Mouse (Mus musculus) CH12.LX (cell line): ENCODE measurements at regions not wholly inside any gene's neighbourhood (a gene's known extent, or its start where the extent isn't known, plus 50 kb on each side); places are given as distances from the start of the nearest gene placed in this dataset.

Source experiments
- DNase-seq: peaks from one replicate; pipeline ENCODE4 v3.0.0-alpha.2; 2013; ENCODE audit errors: extremely low read depth
- H3K27ac ChIP-seq: 2 replicates; pipeline ENCODE4 v1.5.1; 2012; ENCODE audit warnings: low read depth, mild to moderate bottlenecking, control low read depth, moderate library complexity; ENCODE audit not compliant: insufficient read depth
- H3K27me3 ChIP-seq: replicated peaks from 2 replicates; pipeline ENCODE3; 2012; ENCODE audit warnings: inconsistent platforms
- H3K36me3 ChIP-seq, 2 experiments: replicated peaks in 1 of 2; 2 replicates each; pipeline versions ENCODE3 to v1.6.1; 2012; ENCODE audit warnings: inconsistent platforms in 1 of 2, low read length in 1 of 2, mild to moderate bottlenecking in 1 of 2, mixed read lengths in 1 of 2, moderate library complexity in 1 of 2; ENCODE audit not compliant: control insufficient read depth in 1 of 2, insufficient read depth in 1 of 2
- H3K4me1 ChIP-seq, 2 experiments: 2 replicates each; pipeline ENCODE4 v1.6.1; 2012; ENCODE audit warnings: inconsistent platforms in 1 of 2, moderate library complexity in 1 of 2; ENCODE audit not compliant: insufficient read depth in 2 of 2, control insufficient read depth in 1 of 2
- H3K4me2 ChIP-seq: 2 replicates; pipeline ENCODE4 v1.6.1; 2012; ENCODE audit warnings: low read depth, mild to moderate bottlenecking, control low read depth; ENCODE audit not compliant: poor library complexity, insufficient read depth, severe bottlenecking
- H3K4me3 ChIP-seq, 3 experiments: fragments of 150-350 bp in 1 of 3; sonication (generic) in 1 of 3; replicated peaks in 1 of 3; 2 replicates each; pipeline versions ENCODE3 to v1.5.1; 2011 to 2012; ENCODE audit warnings: low read depth in 2 of 3, low read length in 2 of 3, mild to moderate bottlenecking in 2 of 3, moderate library complexity in 2 of 3, control low read depth in 1 of 3, improper control_type of control experiment in 1 of 3, inconsistent platforms in 1 of 3, mixed read lengths in 1 of 3; ENCODE audit not compliant: poor library complexity in 1 of 3
- H3K79me2 ChIP-seq: replicated peaks from 2 replicates; pipeline ENCODE4 v1.6.1; 2012; ENCODE audit warnings: mild to moderate bottlenecking, moderate library complexity; ENCODE audit not compliant: control insufficient read depth, poor library complexity, insufficient read depth, severe bottlenecking; ENCODE audit errors: extremely low read depth
- H3K9ac ChIP-seq: 2 replicates; pipeline ENCODE4 v1.6.1; 2012; ENCODE audit warnings: low read depth, mild to moderate bottlenecking, control low read depth, moderate library complexity; ENCODE audit not compliant: insufficient read depth
- H3K9me3 ChIP-seq: replicated peaks from 2 replicates; pipeline ENCODE3; 2012; ENCODE audit warnings: low read length, inconsistent platforms, mixed read lengths
- CHD2 ChIP-seq: IDR thresholded peaks from 2 replicates; pipeline ENCODE4 v1.6.1; 2011; ENCODE audit warnings: low read length, improper control_type of control experiment
- EP300 ChIP-seq: IDR thresholded peaks from 2 replicates; pipeline ENCODE4 v1.6.1; 2011; ENCODE audit warnings: low read length, improper control_type of control experiment
- ETS1 ChIP-seq: conservative IDR thresholded peaks from 2 replicates; pipeline ENCODE4 v1.6.1; 2012; ENCODE audit warnings: low read depth, mild to moderate bottlenecking, inconsistent platforms, low read length, improper control_type of control experiment, moderate library complexity
- GABPA ChIP-seq: IDR thresholded peaks from 2 replicates; pipeline ENCODE4 v1.6.1; 2012; ENCODE audit warnings: low read depth, low read length, improper control_type of control experiment, inconsistent platforms; ENCODE audit not compliant: insufficient replicate concordance
- HCFC1 ChIP-seq: IDR thresholded peaks from 2 replicates; pipeline ENCODE4 v1.6.1; 2012; ENCODE audit warnings: low read depth, mild to moderate bottlenecking, inconsistent platforms, low read length, improper control_type of control experiment
- JUN ChIP-seq: IDR thresholded peaks from 2 replicates; pipeline ENCODE4 v1.6.1; 2011; ENCODE audit warnings: low read depth, mild to moderate bottlenecking, low read length, improper control_type of control experiment, moderate library complexity; ENCODE audit not compliant: insufficient read depth
- JUND ChIP-seq: conservative IDR thresholded peaks from 2 replicates; pipeline ENCODE4 v1.6.1; 2011; ENCODE audit warnings: low read depth, low read length, improper control_type of control experiment
- MYC ChIP-seq: IDR thresholded peaks from 2 replicates; pipeline ENCODE4 v1.6.1; 2011; ENCODE audit warnings: low read depth, mild to moderate bottlenecking, improper control_type of control experiment, low read length
- NELFE ChIP-seq: IDR thresholded peaks from 2 replicates; pipeline ENCODE4 v1.6.1; 2011; ENCODE audit warnings: low read depth, low read length, improper control_type of control experiment
- NRF1 ChIP-seq: IDR thresholded peaks from 2 replicates; pipeline ENCODE4 v1.6.1; 2014; ENCODE audit warnings: low read depth, mild to moderate bottlenecking, inconsistent platforms, low read length, improper control_type of control experiment, moderate library complexity
- PAX5 ChIP-seq: IDR thresholded peaks from 2 replicates; pipeline ENCODE4 v1.6.1; 2012; ENCODE audit warnings: low read length, inconsistent platforms, mixed read lengths
- POLR2AphosphoS2 ChIP-seq: IDR thresholded peaks from 2 replicates; pipeline ENCODE4 v1.6.1; 2011; ENCODE audit warnings: low read depth, low read length, improper control_type of control experiment
- RAD21 ChIP-seq: IDR thresholded peaks from 2 replicates; pipeline ENCODE4 v1.6.1; 2011; ENCODE audit warnings: low read depth, mild to moderate bottlenecking, low read length, improper control_type of control experiment, moderate library complexity
- USF1 ChIP-seq: IDR thresholded peaks from 2 replicates; pipeline ENCODE4 v1.6.1; 2014; ENCODE audit warnings: low read depth, mild to moderate bottlenecking, inconsistent platforms, low read length, improper control_type of control experiment
- ZC3H11A ChIP-seq: IDR thresholded peaks from 2 replicates; pipeline ENCODE4 v1.6.1; 2012; ENCODE audit warnings: low read depth, mild to moderate bottlenecking, inconsistent platforms, low read length, improper control_type of control experiment
- ZMIZ1 ChIP-seq: IDR thresholded peaks from 2 replicates; pipeline ENCODE4 v1.6.1; 2012; ENCODE audit warnings: low read depth, mild to moderate bottlenecking, inconsistent platforms, low read length, improper control_type of control experiment
- ZNF384 ChIP-seq: IDR thresholded peaks from 2 replicates; pipeline ENCODE4 v1.6.1; 2012; ENCODE audit warnings: low read depth, low read length, improper control_type of control experiment, inconsistent platforms
- dilution Hi-C: fragments of 300-500 bp; cut with MboI; formaldehyde crosslinking; loops from 2 replicates; pipeline ENCODE4 v1.14.3; 2020; ENCODE audit warnings: low sequenced_read_pairs; ENCODE audit not compliant: extremely low pct_unique_long_range_greater_than_20kb, extremely low pct_ligation_motif_present
- in situ Hi-C: fragments of 300-500 bp; cut with MboI; formaldehyde crosslinking; loops from 3 replicates; pipeline ENCODE4 v1.14.3; 2019; ENCODE audit warnings: low sequenced_read_pairs, low pct_ligation_motif_present, low pct_unique_long_range_greater_than_20kb, mixed read lengths

GRCm38 (mm10) chr12:33591031-33591430 lies 161.6 kb downstream of the Twistnb start:
- in situ Hi-C loops = no loop called here
- Histone ChIP-seq H3K27me3 (no peaks in the 10 kb centered on the region), H3K27ac (no peak overlapping the region), H3K4me2 (no peak overlapping the region), H3K36me3 (no peaks in the 10 kb centered on the region), H3K9me3 (no peaks in the 10 kb centered on the region), H3K4me3 (no peak overlapping the region), H3K4me1 (no peaks in the 10 kb centered on the region), H3K9ac (no peak overlapping the region), H3K79me2 (no peaks in the 10 kb centered on the region)
- no peak for TF ChIP-seq ZMIZ1
- TF ChIP-seq NRF1 = no peak
- no peak for TF ChIP-seq JUND
- no peak for TF ChIP-seq ZC3H11A
- no peak for TF ChIP-seq MYC
- dilution Hi-C loops = no loop called here
- no peak for DNase-seq

GRCm38 (mm10) chr12:33592431-33592911 lies 163.0 kb downstream of the Twistnb start:
- Histone ChIP-seq H3K27me3 (no peaks in the 10 kb centered on the region), H3K9ac (no peak overlapping the region), H3K4me1 (no peaks in the 10 kb centered on the region), H3K79me2 (no peaks in the 10 kb centered on the region), H3K36me3 (no peaks in the 10 kb centered on the region), H3K9me3 (no peaks in the 10 kb centered on the region), H3K4me2 (no peak overlapping the region), H3K27ac (no peak overlapping the region), H3K4me3 (no peak overlapping the region)
- DNase-seq = no peak
- in situ Hi-C loops = no loop called here
- TF ChIP-seq NELFE (no peak), EP300 (no peak), GABPA (no peak), PAX5 (no peak), USF1 (no peak), ZNF384 (no peak), CHD2 (no peak), HCFC1 (no peak), ETS1 (no peak), ZC3H11A (no peak), JUND (no peak), JUN (no peak), POLR2AphosphoS2 (no peak), RAD21 (no peak)
- dilution Hi-C loops = no loop called here
